Mouse (Mus musculus) CH12.LX (cell line): ENCODE data around the gene Dact3. TPM values are rescaled to one million over a fixed set of nuclear protein-coding genes. Genes with fewer than 3 reads are reported as not detected.

ENCODE experiments used
- DNase-seq: peaks from one replicate; pipeline ENCODE4 v3.0.0-alpha.2; 2013; ENCODE audit errors: extremely low read depth
- H3K27ac ChIP-seq: 2 replicates; pipeline ENCODE4 v1.5.1; 2012; ENCODE audit warnings: low read depth, mild to moderate bottlenecking, control low read depth, moderate library complexity; ENCODE audit not compliant: insufficient read depth
- H3K27me3 ChIP-seq: replicated peaks from 2 replicates; pipeline ENCODE3; 2012; ENCODE audit warnings: inconsistent platforms
- H3K36me3 ChIP-seq, 2 experiments: replicated peaks in 1 of 2; 2 replicates each; pipeline versions ENCODE3 to v1.6.1; 2012; ENCODE audit warnings: inconsistent platforms in 1 of 2, low read length in 1 of 2, mild to moderate bottlenecking in 1 of 2, mixed read lengths in 1 of 2, moderate library complexity in 1 of 2; ENCODE audit not compliant: control insufficient read depth in 1 of 2, insufficient read depth in 1 of 2
- H3K4me1 ChIP-seq, 2 experiments: 2 replicates each; pipeline ENCODE4 v1.6.1; 2012; ENCODE audit warnings: inconsistent platforms in 1 of 2, moderate library complexity in 1 of 2; ENCODE audit not compliant: insufficient read depth in 2 of 2, control insufficient read depth in 1 of 2
- H3K4me2 ChIP-seq: 2 replicates; pipeline ENCODE4 v1.6.1; 2012; ENCODE audit warnings: low read depth, mild to moderate bottlenecking, control low read depth; ENCODE audit not compliant: poor library complexity, insufficient read depth, severe bottlenecking
- H3K4me3 ChIP-seq, 3 experiments: fragments of 150-350 bp in 1 of 3; sonication (generic) in 1 of 3; replicated peaks in 1 of 3; 2 replicates each; pipeline versions ENCODE3 to v1.5.1; 2011 to 2012; ENCODE audit warnings: low read depth in 2 of 3, low read length in 2 of 3, mild to moderate bottlenecking in 2 of 3, moderate library complexity in 2 of 3, control low read depth in 1 of 3, improper control_type of control experiment in 1 of 3, inconsistent platforms in 1 of 3, mixed read lengths in 1 of 3; ENCODE audit not compliant: poor library complexity in 1 of 3
- H3K79me2 ChIP-seq: replicated peaks from 2 replicates; pipeline ENCODE4 v1.6.1; 2012; ENCODE audit warnings: mild to moderate bottlenecking, moderate library complexity; ENCODE audit not compliant: control insufficient read depth, poor library complexity, insufficient read depth, severe bottlenecking; ENCODE audit errors: extremely low read depth
- H3K9ac ChIP-seq: 2 replicates; pipeline ENCODE4 v1.6.1; 2012; ENCODE audit warnings: low read depth, mild to moderate bottlenecking, control low read depth, moderate library complexity; ENCODE audit not compliant: insufficient read depth
- H3K9me3 ChIP-seq: replicated peaks from 2 replicates; pipeline ENCODE3; 2012; ENCODE audit warnings: low read length, inconsistent platforms, mixed read lengths
- BHLHE40 ChIP-seq: IDR thresholded peaks from 2 replicates; pipeline ENCODE4 v1.6.1; 2011; ENCODE audit warnings: mild to moderate bottlenecking, low read depth, low read length, improper control_type of control experiment
- CHD1 ChIP-seq: IDR thresholded peaks from 2 replicates; pipeline ENCODE4 v1.6.1; 2012; ENCODE audit warnings: low read depth, low read length, improper control_type of control experiment, inconsistent platforms
- CHD2 ChIP-seq: IDR thresholded peaks from 2 replicates; pipeline ENCODE4 v1.6.1; 2011; ENCODE audit warnings: low read length, improper control_type of control experiment
- CTCF ChIP-seq, 2 experiments: IDR thresholded peaks in 1 of 2; conservative IDR thresholded peaks in 1 of 2; 2 replicates each; pipeline ENCODE4 v1.5.1; 2011 to 2012; ENCODE audit warnings: low read depth in 2 of 2, low read length in 2 of 2, improper control_type of control experiment in 1 of 2, inconsistent platforms in 1 of 2, mild to moderate bottlenecking in 1 of 2, moderate library complexity in 1 of 2
- E2F4 ChIP-seq: IDR thresholded peaks from 2 replicates; pipeline ENCODE4 v1.6.1; 2011; ENCODE audit warnings: low read depth, low read length, improper control_type of control experiment; ENCODE audit not compliant: insufficient replicate concordance
- ELF1 ChIP-seq: IDR thresholded peaks from 2 replicates; pipeline ENCODE4 v1.6.1; 2014; ENCODE audit warnings: low read depth, mild to moderate bottlenecking, inconsistent platforms, low read length, improper control_type of control experiment
- EP300 ChIP-seq: IDR thresholded peaks from 2 replicates; pipeline ENCODE4 v1.6.1; 2011; ENCODE audit warnings: low read length, improper control_type of control experiment
- GABPA ChIP-seq: IDR thresholded peaks from 2 replicates; pipeline ENCODE4 v1.6.1; 2012; ENCODE audit warnings: low read depth, low read length, improper control_type of control experiment, inconsistent platforms; ENCODE audit not compliant: insufficient replicate concordance
- IRF4 ChIP-seq: IDR thresholded peaks from 2 replicates; pipeline ENCODE4 v1.6.1; 2014; ENCODE audit warnings: low read depth, mild to moderate bottlenecking, inconsistent platforms, low read length, improper control_type of control experiment
- JUND ChIP-seq: conservative IDR thresholded peaks from 2 replicates; pipeline ENCODE4 v1.6.1; 2011; ENCODE audit warnings: low read depth, low read length, improper control_type of control experiment
- KAT2A ChIP-seq: IDR thresholded peaks from 2 replicates; pipeline ENCODE4 v1.6.1; 2012; ENCODE audit warnings: low read length, improper control_type of control experiment, inconsistent platforms; ENCODE audit not compliant: insufficient replicate concordance
- MAFK ChIP-seq: IDR thresholded peaks from 2 replicates; pipeline ENCODE4 v1.6.1; 2011; ENCODE audit warnings: low read length, improper control_type of control experiment; ENCODE audit not compliant: insufficient replicate concordance
- MAX ChIP-seq: IDR thresholded peaks from 2 replicates; pipeline ENCODE4 v1.6.1; 2011; ENCODE audit warnings: low read length, improper control_type of control experiment
- MAZ ChIP-seq: IDR thresholded peaks from 2 replicates; pipeline ENCODE4 v1.6.1; 2012; ENCODE audit warnings: low read depth, mild to moderate bottlenecking, inconsistent platforms, low read length, improper control_type of control experiment, moderate library complexity
- MEF2A ChIP-seq: IDR thresholded peaks from 2 replicates; pipeline ENCODE4 v1.6.1; 2014; ENCODE audit warnings: low read depth, mild to moderate bottlenecking, inconsistent platforms, low read length, improper control_type of control experiment, borderline replicate concordance
- MXI1 ChIP-seq: IDR thresholded peaks from 2 replicates; pipeline ENCODE4 v1.6.1; 2011; ENCODE audit warnings: mild to moderate bottlenecking, low read depth, low read length, improper control_type of control experiment
- MYC ChIP-seq: IDR thresholded peaks from 2 replicates; pipeline ENCODE4 v1.6.1; 2011; ENCODE audit warnings: low read depth, mild to moderate bottlenecking, improper control_type of control experiment, low read length
- NELFE ChIP-seq: IDR thresholded peaks from 2 replicates; pipeline ENCODE4 v1.6.1; 2011; ENCODE audit warnings: low read depth, low read length, improper control_type of control experiment
- NRF1 ChIP-seq: IDR thresholded peaks from 2 replicates; pipeline ENCODE4 v1.6.1; 2014; ENCODE audit warnings: low read depth, mild to moderate bottlenecking, inconsistent platforms, low read length, improper control_type of control experiment, moderate library complexity
- PAX5 ChIP-seq: IDR thresholded peaks from 2 replicates; pipeline ENCODE4 v1.6.1; 2012; ENCODE audit warnings: low read length, inconsistent platforms, mixed read lengths
- POLR2A ChIP-seq: IDR thresholded peaks from 2 replicates; pipeline ENCODE4 v1.6.1; 2011; ENCODE audit warnings: low read depth, mild to moderate bottlenecking, improper control_type of control experiment, low read length
- POLR2AphosphoS2 ChIP-seq: IDR thresholded peaks from 2 replicates; pipeline ENCODE4 v1.6.1; 2011; ENCODE audit warnings: low read depth, low read length, improper control_type of control experiment
- RAD21 ChIP-seq: IDR thresholded peaks from 2 replicates; pipeline ENCODE4 v1.6.1; 2011; ENCODE audit warnings: low read depth, mild to moderate bottlenecking, low read length, improper control_type of control experiment, moderate library complexity
- RCOR1 ChIP-seq: conservative IDR thresholded peaks from 2 replicates; pipeline ENCODE4 v1.6.1; 2012; ENCODE audit warnings: low read depth, mild to moderate bottlenecking, inconsistent platforms, low read length, improper control_type of control experiment
- SIN3A ChIP-seq: IDR thresholded peaks from 2 replicates; pipeline ENCODE4 v1.6.1; 2012; ENCODE audit warnings: low read length, improper control_type of control experiment, inconsistent platforms
- SMC3 ChIP-seq: IDR thresholded peaks from 2 replicates; pipeline ENCODE4 v1.6.1; 2011; ENCODE audit warnings: low read depth, low read length, improper control_type of control experiment
- TBP ChIP-seq: conservative IDR thresholded peaks from 2 replicates; pipeline ENCODE4 v1.6.1; 2011; ENCODE audit warnings: low read depth, low read length, improper control_type of control experiment
- TCF12 ChIP-seq: IDR thresholded peaks from 2 replicates; pipeline ENCODE4 v1.6.1; 2014; ENCODE audit warnings: low read depth, mild to moderate bottlenecking, inconsistent platforms, low read length, improper control_type of control experiment
- UBTF ChIP-seq: IDR thresholded peaks from 2 replicates; pipeline ENCODE4 v1.6.1; 2012; ENCODE audit warnings: low read depth, mild to moderate bottlenecking, inconsistent platforms, low read length, improper control_type of control experiment, moderate library complexity
- USF1 ChIP-seq: IDR thresholded peaks from 2 replicates; pipeline ENCODE4 v1.6.1; 2014; ENCODE audit warnings: low read depth, mild to moderate bottlenecking, inconsistent platforms, low read length, improper control_type of control experiment
- USF2 ChIP-seq: conservative IDR thresholded peaks from 2 replicates; pipeline ENCODE4 v1.6.1; 2011; ENCODE audit warnings: low read depth, low read length, improper control_type of control experiment
- ZKSCAN1 ChIP-seq: IDR thresholded peaks from 2 replicates; pipeline ENCODE4 v1.6.1; 2012; ENCODE audit warnings: low read depth, inconsistent platforms, low read length, improper control_type of control experiment, borderline replicate concordance
- ZMIZ1 ChIP-seq: IDR thresholded peaks from 2 replicates; pipeline ENCODE4 v1.6.1; 2012; ENCODE audit warnings: low read depth, mild to moderate bottlenecking, inconsistent platforms, low read length, improper control_type of control experiment
- ZNF384 ChIP-seq: IDR thresholded peaks from 2 replicates; pipeline ENCODE4 v1.6.1; 2012; ENCODE audit warnings: low read depth, low read length, improper control_type of control experiment, inconsistent platforms
- dilution Hi-C: fragments of 300-500 bp; cut with MboI; formaldehyde crosslinking; loops from 2 replicates; pipeline ENCODE4 v1.14.3; 2020; ENCODE audit warnings: low sequenced_read_pairs; ENCODE audit not compliant: extremely low pct_unique_long_range_greater_than_20kb, extremely low pct_ligation_motif_present
- in situ Hi-C: fragments of 300-500 bp; cut with MboI; formaldehyde crosslinking; loops from 3 replicates; pipeline ENCODE4 v1.14.3; 2019; ENCODE audit warnings: low sequenced_read_pairs, low pct_ligation_motif_present, low pct_unique_long_range_greater_than_20kb, mixed read lengths
- polyA plus RNA-seq: library from polyadenylated mRNA; unstranded; fragments of >175 nt; gene quantifications from 2 replicates; pipeline ENCODE4 v1.2.1, GENCODE M21; 2012; ENCODE audit warnings: low read depth; ENCODE audit not compliant: insufficient read length
- total RNA-seq, 2 experiments: library from RNA; depleted of rRNA; stranded (reverse); fragments of 300-350 nt in 1 of 2; fragments of >200 nt in 1 of 2; gene quantifications; 2 replicates each; pipeline ENCODE4 v1.2.3; 2012 to 2014

Gene Dact3
- total and polyA plus RNA-seq, 3 experiments: 3.5 to 12.0 (median 5.1) TPM

DNA sequence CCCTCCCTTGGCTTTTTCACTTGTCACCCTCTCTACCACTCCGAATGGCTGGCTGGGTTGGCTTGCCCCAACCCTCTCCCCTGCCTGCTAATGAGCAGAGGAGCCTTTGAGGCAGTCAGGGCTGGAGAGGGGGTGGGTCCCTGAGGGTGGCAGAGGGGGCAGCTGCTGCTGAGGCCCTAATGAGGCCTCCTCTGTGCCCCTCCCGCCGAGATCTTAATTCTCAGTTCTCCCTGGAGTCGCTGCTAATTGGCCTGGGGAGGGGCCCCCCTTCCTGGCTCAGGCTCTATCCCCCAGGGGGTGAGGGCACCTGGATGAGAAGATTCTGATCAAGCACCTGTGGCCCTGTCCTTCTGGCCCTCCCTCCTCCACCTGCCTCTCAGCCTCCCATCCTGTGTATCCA lies 19.2 kb downstream of the Dact3 start:
- dilution Hi-C loops (no loop called here), in situ Hi-C loops (no loop called here)
- no peak for DNase-seq
- H3K9me3 ChIP-seq: no peaks in the 10 kb centered on the region
- H3K27ac ChIP-seq: no peak overlapping the region
- H3K4me1 ChIP-seq: peaks cover 11 to 41% of the 10 kb centered on the region in 2 experiments
- peaks cover 6% of the 10 kb centered on the region for H3K27me3 ChIP-seq
- TF ChIP-seq EP300 (no peak), RAD21 (no peak)
- H3K9ac ChIP-seq: no peak overlapping the region
- H3K36me3 ChIP-seq: no peaks in the 10 kb centered on the region
- H3K79me2 ChIP-seq: no peaks in the 10 kb centered on the region
- H3K4me2 ChIP-seq: no peak overlapping the region
- no peak overlapping the region for H3K4me3 ChIP-seq

- Histone ChIP-seq H3K79me2 (no peaks in the 10 kb centered on the region), H3K27ac (no peak overlapping the region), H3K4me1 (peaks cover 15 to 48% of the 10 kb centered on the region in 2 experiments), H3K4me3 (peak overlapping the region in 2 of 3 experiments; percentile 32 to 51), H3K27me3 (peaks cover 6% of the 10 kb centered on the region), H3K9ac (0 out of 2 replicates have a peak overlapping the region, but pooled peaks have one; percentile 2), H3K4me2 (peak overlapping the region; percentile 55), H3K9me3 (no peaks in the 10 kb centered on the region), H3K36me3 (no peaks in the 10 kb centered on the region)
- in situ Hi-C loops (no loop called here), dilution Hi-C loops (no loop called here)
- DNase-seq: peak; percentile 74
- TF ChIP-seq USF1: no peak
- TF ChIP-seq ZNF384: no peak
- peak; percentile 56 for TF ChIP-seq RAD21
- no peak for TF ChIP-seq SIN3A
- no peak for TF ChIP-seq TBP
- TF ChIP-seq NELFE: no peak; the same call in 1 of the 2 replicates
- no peak for TF ChIP-seq JUND
- TF ChIP-seq CHD1: no peak
- TF ChIP-seq MYC: no peak
- no peak for TF ChIP-seq NRF1
- TF ChIP-seq GABPA: no peak
- TF ChIP-seq MAFK: no peak
- no peak for TF ChIP-seq MXI1
- no peak for TF ChIP-seq PAX5
- peak; percentile 23; the same call in 1 of the 2 replicates for TF ChIP-seq IRF4
- no peak for TF ChIP-seq MAZ
- peak; percentile 93 for TF ChIP-seq SMC3
- no peak for TF ChIP-seq USF2
- TF ChIP-seq E2F4: 0 out of 2 replicates have a peak, but pooled peaks have one; percentile 84
- TF ChIP-seq EP300: no peak
- peak; percentile 53 to 92 for TF ChIP-seq CTCF (conservative IDR thresholded peaks at IDR 0.05 in 1 of 2, IDR thresholded peaks at IDR 0.05 in 1 of 2; ENCODE audit: low read depth in 2 of 2, low read length in 2 of 2)
- TF ChIP-seq TCF12: 0 out of 2 replicates have a peak, but pooled peaks have one; percentile 11
- no peak for TF ChIP-seq KAT2A
- no peak for TF ChIP-seq RCOR1
- TF ChIP-seq POLR2A: peak; percentile 49; the same call in 1 of the 2 replicates
- no peak for TF ChIP-seq UBTF
- no peak for TF ChIP-seq BHLHE40
- no peak for TF ChIP-seq ZMIZ1
- TF ChIP-seq MEF2A: peak; percentile 31; the same call in 1 of the 2 replicates
- TF ChIP-seq MAX: no peak
- no peak for TF ChIP-seq ELF1
- TF ChIP-seq POLR2AphosphoS2: no peak
- no peak for TF ChIP-seq ZKSCAN1
- no peak for TF ChIP-seq CHD2
Observed at GRCm38 (mm10) chr7:16895000-16895399, 19.9 kb downstream of the Dact3 start.
